Mouse (Mus musculus): ENCODE measurements around the gene Gnat2. TPM values are rescaled to one million over a fixed set of nuclear protein-coding genes. Genes with fewer than 3 reads are reported as not detected.

The Gnat2 gene
- polyA plus RNA-seq, 1 experiment, result 0.90 TPM

DNA sequence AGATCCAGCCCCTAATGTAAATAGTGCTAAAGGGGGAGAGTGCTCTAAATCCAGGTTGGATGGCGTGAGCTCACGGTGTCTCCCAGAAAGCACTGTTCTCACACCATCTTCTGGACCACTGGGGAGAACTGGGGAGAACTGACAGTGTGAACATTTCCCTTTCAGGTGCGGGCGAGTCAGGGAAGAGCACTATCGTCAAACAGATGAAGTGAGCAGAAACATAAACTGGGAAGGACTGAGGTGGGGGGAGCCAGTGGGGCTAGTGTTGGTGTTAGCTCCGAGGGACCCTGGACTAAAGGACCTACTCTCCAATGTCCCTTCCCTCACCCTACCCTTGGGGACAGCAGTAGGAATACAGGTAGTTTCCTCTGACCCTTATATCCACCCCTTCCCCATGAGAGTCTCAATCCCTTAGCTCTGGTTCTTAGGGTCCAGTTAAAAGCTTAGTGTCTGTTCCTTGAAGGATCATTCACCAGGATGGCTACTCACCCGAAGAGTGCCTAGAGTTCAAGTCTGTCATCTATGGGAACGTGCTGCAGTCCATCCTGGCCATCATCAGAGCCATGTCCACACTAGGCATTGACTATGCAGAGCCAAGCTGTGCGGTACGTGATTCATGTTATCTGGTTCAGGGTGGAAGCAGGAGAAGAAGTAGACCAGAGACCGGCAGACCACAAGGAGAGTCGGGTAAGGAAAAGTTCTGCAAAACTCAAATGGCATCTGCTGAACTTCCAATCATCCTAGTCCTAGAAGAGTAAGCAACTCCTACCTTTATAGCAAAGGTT, 2.6 kb downstream of the Gnat2 start:
- Histone ChIP-seq H3K4me3 (no peak overlapping the region), H3ac (ENCODE audit: control insufficient read depth, insufficient read length) (no peak overlapping the region), H3K4me2 (ENCODE audit: low read depth) (no peak overlapping the region), H3K79me2 (ENCODE audit: control insufficient read depth, insufficient read depth) (no peaks in the 10 kb centered on the region), H3K36me3 (ENCODE audit: control insufficient read depth, insufficient read depth) (no peaks in the 10 kb centered on the region), H3K27me3 (ENCODE audit: control insufficient read depth, insufficient read depth, insufficient read length) (no peaks in the 10 kb centered on the region)
- TF ChIP-seq MYOG (IDR thresholded peaks at IDR 0.05; ENCODE audit: control insufficient read depth in 1 of 3, insufficient read depth in 1 of 3, insufficient read length in 2 of 3, low read depth in 2 of 3) (no peak), MYOD1 (IDR thresholded peaks at IDR 0.05; ENCODE audit: control insufficient read depth in 1 of 3, insufficient read length in 2 of 3, low read depth in 2 of 3) (no peak), TCF12 (IDR thresholded peaks at IDR 0.05; ENCODE audit: insufficient read depth, poor library complexity, severe bottlenecking) (no peak), MAX (IDR thresholded peaks at IDR 0.05; ENCODE audit: low read depth) (no peak), CEBPB (IDR thresholded peaks at IDR 0.05; ENCODE audit: insufficient read depth, poor library complexity, severe bottlenecking) (no peak)

DNA sequence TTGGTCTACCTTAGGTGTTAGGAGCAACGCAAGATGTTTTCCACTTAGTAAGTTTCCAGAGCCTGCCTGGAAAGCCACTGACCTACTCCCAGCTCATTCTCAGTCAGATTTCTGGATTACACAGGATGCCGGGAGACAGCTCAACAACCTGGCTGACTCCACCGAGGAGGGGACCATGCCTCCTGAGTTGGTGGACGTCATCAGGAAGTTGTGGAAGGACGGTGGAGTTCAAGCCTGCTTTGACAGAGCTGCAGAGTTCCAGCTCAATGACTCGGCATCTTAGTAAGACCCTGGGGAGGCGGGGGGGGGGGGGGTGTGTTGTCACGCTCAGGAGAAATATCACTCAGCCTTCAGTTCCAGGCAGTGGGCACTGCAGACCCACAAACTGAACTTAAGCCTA, 3.6 kb downstream of the Gnat2 start:
- TF ChIP-seq MAX (IDR thresholded peaks at IDR 0.05; ENCODE audit: low read depth) (no peak), TCF3 (IDR thresholded peaks at IDR 0.05; ENCODE audit: insufficient read length, low read depth) (no peak), POLR2AphosphoS2 (IDR thresholded peaks at IDR 0.05; ENCODE audit: insufficient read length, low read depth) (no peak), MYOD1 (IDR thresholded peaks at IDR 0.05; ENCODE audit: control insufficient read depth in 1 of 3, insufficient read length in 2 of 3, low read depth in 2 of 3) (no peak), E2F4 (IDR thresholded peaks at IDR 0.05; ENCODE audit: insufficient read depth) (no peak), TCF12 (IDR thresholded peaks at IDR 0.05; ENCODE audit: insufficient read depth, poor library complexity, severe bottlenecking) (no peak), POLR2A (IDR thresholded peaks at IDR 0.05; ENCODE audit: insufficient read length, low read depth) (no peak), CEBPB (IDR thresholded peaks at IDR 0.05; ENCODE audit: insufficient read depth, poor library complexity, severe bottlenecking) (no peak), USF1 (IDR thresholded peaks at IDR 0.05; ENCODE audit: low read depth) (no peak), SRF (IDR thresholded peaks at IDR 0.05; ENCODE audit: control insufficient read depth, insufficient read length, low read depth) (no peak), REST (IDR thresholded peaks at IDR 0.05; ENCODE audit: insufficient read depth, insufficient read length) (no peak), MYOG (IDR thresholded peaks at IDR 0.05; ENCODE audit: control insufficient read depth in 1 of 3, insufficient read depth in 1 of 3, insufficient read length in 2 of 3, low read depth in 2 of 3) (no peak)
- Histone ChIP-seq H3ac (ENCODE audit: control insufficient read depth, insufficient read length) (no peak overlapping the region), H3K27me3 (ENCODE audit: control insufficient read depth, insufficient read depth, insufficient read length) (no peaks in the 10 kb centered on the region), H3K4me3 (no peak overlapping the region), H3K79me2 (ENCODE audit: control insufficient read depth, insufficient read depth) (no peaks in the 10 kb centered on the region), H3K36me3 (ENCODE audit: control insufficient read depth, insufficient read depth) (no peaks in the 10 kb centered on the region), H3K4me2 (ENCODE audit: low read depth) (no peak overlapping the region)

DNA sequence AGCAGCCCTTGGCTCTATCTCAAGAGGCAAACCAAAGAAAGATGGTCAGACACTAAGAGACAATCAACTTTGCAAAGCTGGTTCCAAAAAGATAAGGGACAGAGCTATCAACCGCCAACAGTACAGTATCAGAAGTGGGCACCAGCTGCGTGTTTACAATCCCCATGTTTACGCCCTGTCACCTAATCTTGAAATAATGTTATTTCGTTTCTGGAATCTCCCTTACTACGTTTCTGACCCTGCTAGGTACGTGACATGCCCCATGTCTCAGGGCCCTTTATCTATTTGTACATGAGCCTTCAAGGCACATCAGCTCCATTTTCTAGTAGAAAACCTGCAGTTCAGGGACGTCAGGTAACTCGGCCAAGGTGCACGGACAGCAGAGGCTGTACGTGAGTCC, 4.1 kb downstream of the Gnat2 start:
- Histone ChIP-seq H3K27me3 (ENCODE audit: control insufficient read depth, insufficient read depth, insufficient read length) (no peaks in the 10 kb centered on the region), H3ac (ENCODE audit: control insufficient read depth, insufficient read length) (no peak overlapping the region), H3K36me3 (ENCODE audit: control insufficient read depth, insufficient read depth) (no peaks in the 10 kb centered on the region), H3K4me3 (no peak overlapping the region), H3K79me2 (ENCODE audit: control insufficient read depth, insufficient read depth) (no peaks in the 10 kb centered on the region), H3K4me2 (ENCODE audit: low read depth) (no peak overlapping the region)
- TF ChIP-seq TCF3 (IDR thresholded peaks at IDR 0.05; ENCODE audit: insufficient read length, low read depth) (no peak), MYOG (IDR thresholded peaks at IDR 0.05; ENCODE audit: control insufficient read depth in 1 of 3, insufficient read depth in 1 of 3, insufficient read length in 2 of 3, low read depth in 2 of 3) (no peak), USF1 (IDR thresholded peaks at IDR 0.05; ENCODE audit: low read depth) (no peak), E2F4 (IDR thresholded peaks at IDR 0.05; ENCODE audit: insufficient read depth) (no peak), MYOD1 (IDR thresholded peaks at IDR 0.05; ENCODE audit: control insufficient read depth in 1 of 3, insufficient read length in 2 of 3, low read depth in 2 of 3) (no peak), MAX (IDR thresholded peaks at IDR 0.05; ENCODE audit: low read depth) (no peak), POLR2A (IDR thresholded peaks at IDR 0.05; ENCODE audit: insufficient read length, low read depth) (no peak), SRF (IDR thresholded peaks at IDR 0.05; ENCODE audit: control insufficient read depth, insufficient read length, low read depth) (no peak), REST (IDR thresholded peaks at IDR 0.05; ENCODE audit: insufficient read depth, insufficient read length) (no peak), CEBPB (IDR thresholded peaks at IDR 0.05; ENCODE audit: insufficient read depth, poor library complexity, severe bottlenecking) (no peak)

DNA sequence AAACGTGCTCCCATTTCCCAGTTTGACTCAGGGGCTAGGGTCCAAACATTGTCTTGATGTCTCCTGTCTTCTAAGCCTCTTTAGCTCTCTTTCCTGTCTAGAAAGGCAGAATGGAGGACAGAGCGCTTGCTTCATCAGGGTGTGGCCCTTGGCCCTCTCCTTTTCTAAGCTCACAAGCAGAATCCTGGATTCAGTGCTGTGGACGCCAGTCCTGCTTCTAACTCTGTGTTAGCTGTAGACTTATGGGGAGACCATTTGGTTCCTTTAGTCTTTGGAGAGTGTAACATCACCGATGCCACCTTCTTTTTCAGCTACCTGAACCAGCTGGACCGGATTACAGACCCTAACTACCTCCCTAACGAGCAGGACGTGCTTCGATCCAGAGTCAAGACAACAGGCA, 5.1 kb downstream of the Gnat2 start:
- Histone ChIP-seq H3K27me3 (ENCODE audit: control insufficient read depth, insufficient read depth, insufficient read length) (no peaks in the 10 kb centered on the region), H3K79me2 (ENCODE audit: control insufficient read depth, insufficient read depth) (no peaks in the 10 kb centered on the region), H3ac (ENCODE audit: control insufficient read depth, insufficient read length) (no peak overlapping the region), H3K4me2 (ENCODE audit: low read depth) (no peak overlapping the region), H3K4me3 (no peak overlapping the region), H3K36me3 (ENCODE audit: control insufficient read depth, insufficient read depth) (no peaks in the 10 kb centered on the region)
- TF ChIP-seq TCF3 (IDR thresholded peaks at IDR 0.05; ENCODE audit: insufficient read length, low read depth) (no peak), CEBPB (IDR thresholded peaks at IDR 0.05; ENCODE audit: insufficient read depth, poor library complexity, severe bottlenecking) (no peak), POLR2A (IDR thresholded peaks at IDR 0.05; ENCODE audit: insufficient read length, low read depth) (no peak), REST (IDR thresholded peaks at IDR 0.05; ENCODE audit: insufficient read depth, insufficient read length) (no peak), SRF (IDR thresholded peaks at IDR 0.05; ENCODE audit: control insufficient read depth, insufficient read length, low read depth) (no peak), POLR2AphosphoS2 (IDR thresholded peaks at IDR 0.05; ENCODE audit: insufficient read length, low read depth) (no peak), MYOG (IDR thresholded peaks at IDR 0.05; ENCODE audit: control insufficient read depth in 1 of 3, insufficient read depth in 1 of 3, insufficient read length in 2 of 3, low read depth in 2 of 3) (no peak), MYOD1 (IDR thresholded peaks at IDR 0.05; ENCODE audit: control insufficient read depth in 1 of 3, insufficient read length in 2 of 3, low read depth in 2 of 3) (no peak), E2F4 (IDR thresholded peaks at IDR 0.05; ENCODE audit: insufficient read depth) (no peak), USF1 (IDR thresholded peaks at IDR 0.05; ENCODE audit: low read depth) (no peak)

Data from myocyte (in vitro differentiated cells).